Mouse (Mus musculus) myocyte (in vitro differentiated cells): ENCODE data around the gene Syngr3.

Experiments
- MAX ChIP-seq: IDR thresholded peaks from one replicate; pipeline ENCODE4 v1.6.1; 2011; ENCODE audit warnings: low read depth, mild to moderate bottlenecking, control low read depth
- POLR2A ChIP-seq: IDR thresholded peaks from one replicate; pipeline ENCODE4 v1.6.1; 2011; ENCODE audit warnings: low read depth, mild to moderate bottlenecking, control low read depth, moderate library complexity; ENCODE audit not compliant: insufficient read length
- POLR2AphosphoS2 ChIP-seq: IDR thresholded peaks from one replicate; pipeline ENCODE4 v1.6.1; 2011; ENCODE audit warnings: low read depth, control low read depth; ENCODE audit not compliant: insufficient read length

GRCm38 (mm10) chr17:24707801-24708425 lies 18.2 kb upstream of the Syngr3 start:
- no peak for TF ChIP-seq POLR2AphosphoS2
- TF ChIP-seq MAX, result no peak
- TF ChIP-seq POLR2A, result no peak
